Mouse (Mus musculus) cerebellum, postnatal 4 days (tissue): ENCODE results near the gene Capn15.

Source experiments
- DNase-seq, 2 experiments: peaks; one replicate each; pipeline ENCODE4 v3.0.0; 2022; ENCODE audit warnings: low spot score in 2 of 2, mixed read lengths in 1 of 2

Gene Capn15

GRCm38 (mm10) chr17:25985306-25986294 is at the start of gene Capn15:
Gene Capn15 (minus strand): TSS chr17:25985796.
- peak; percentile 78 to 92 for DNase-seq

- no peak for DNase-seq
Measured at GRCm38 (mm10) chr17:26032037-26032436, 46.4 kb upstream of the Capn15 start.

- no peak for DNase-seq
Measured at GRCm38 (mm10) chr17:26031583-26031982, 46.0 kb upstream of the Capn15 start.

DNA sequence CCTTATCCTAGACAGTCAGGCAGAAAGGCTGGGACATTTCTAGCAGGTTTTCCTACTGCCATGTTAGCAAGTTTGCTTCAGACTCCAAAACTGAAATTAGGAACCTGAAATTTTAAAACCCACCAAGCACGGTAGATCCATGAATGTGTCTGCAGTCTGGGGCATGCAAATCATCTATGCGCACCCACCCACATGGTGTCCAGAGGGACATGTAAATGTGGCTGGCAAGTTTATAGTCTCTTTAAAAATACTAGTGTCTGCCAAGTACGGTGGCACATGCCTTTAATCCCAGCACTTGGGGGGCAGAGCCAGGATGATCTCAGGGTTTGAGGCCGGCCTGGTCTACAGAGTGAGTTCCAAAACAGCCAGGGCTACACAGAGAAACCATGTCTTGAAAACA is 42.7 kb upstream of the Capn15 start:
- no peak for DNase-seq

DNA sequence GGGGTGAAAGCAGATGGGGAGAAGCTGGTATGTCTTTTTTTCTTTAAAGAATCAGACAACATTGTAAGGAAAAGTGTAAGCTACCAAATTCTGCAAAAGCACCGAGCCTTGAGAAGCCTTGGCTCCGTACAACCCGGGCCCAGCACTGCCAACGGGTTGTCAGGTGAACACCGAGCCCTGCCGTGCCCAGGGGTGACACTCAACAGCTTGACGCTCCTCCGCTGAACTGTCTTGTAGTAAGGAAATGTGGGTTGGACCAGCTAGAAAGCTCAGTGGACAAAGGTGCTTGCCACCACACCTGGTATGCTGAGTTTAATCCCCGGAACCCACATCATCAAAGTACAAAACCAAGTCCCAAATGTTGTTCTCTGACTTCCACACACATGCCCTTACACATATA is 39.1 kb upstream of the Capn15 start:
- no peak for DNase-seq

- DNase-seq = no peak
Measured at GRCm38 (mm10) chr17:26023966-26024365, 38.4 kb upstream of the Capn15 start.

DNA sequence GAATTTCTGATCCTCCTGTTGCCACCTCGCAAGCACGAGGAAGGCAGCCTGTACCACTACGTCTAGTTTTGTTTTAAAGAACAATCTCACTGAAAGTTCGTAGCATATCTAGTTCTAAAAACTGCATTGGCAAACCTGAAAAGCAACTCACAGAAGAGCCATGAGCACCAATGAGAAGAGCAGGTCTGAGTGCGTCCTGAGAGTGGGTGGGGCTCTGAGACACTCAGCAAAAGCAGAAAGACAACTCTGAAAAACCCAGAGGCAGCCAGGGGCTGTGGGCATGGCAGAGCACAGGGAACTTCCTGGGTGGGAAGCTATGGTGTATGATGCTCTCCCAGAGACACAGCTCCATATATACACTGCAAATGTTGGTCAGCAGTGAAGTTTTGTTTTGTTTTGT is 37.6 kb upstream of the Capn15 start:
- DNase-seq = no peak

GRCm38 (mm10) chr17:26021728-26022341 is 36.2 kb upstream of the Capn15 start:
- no peak for DNase-seq

DNA sequence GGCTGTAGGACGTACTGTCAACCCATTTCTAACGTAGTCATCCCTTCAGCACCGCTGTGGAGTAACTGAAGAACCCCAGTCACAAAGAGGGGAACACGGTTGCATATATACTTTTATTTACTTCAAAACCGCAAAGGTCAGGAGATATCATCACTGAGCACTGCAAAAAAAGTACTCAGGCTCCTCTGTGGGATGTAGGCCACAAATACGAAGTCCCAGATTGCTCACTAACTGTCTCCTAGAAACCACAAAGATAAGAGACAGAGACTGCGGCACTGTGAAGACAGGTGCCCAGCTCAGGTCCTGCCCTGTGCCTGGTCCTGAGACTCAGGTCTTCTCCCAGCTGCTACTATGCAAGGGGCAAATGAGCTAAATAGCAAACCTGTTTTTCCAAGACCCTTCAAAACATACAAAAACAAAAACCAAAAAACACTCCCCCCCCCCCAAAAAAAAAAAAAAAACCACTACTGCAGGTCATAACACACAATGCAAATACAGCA is 35.3 kb upstream of the Capn15 start:
- DNase-seq = no peak

DNA sequence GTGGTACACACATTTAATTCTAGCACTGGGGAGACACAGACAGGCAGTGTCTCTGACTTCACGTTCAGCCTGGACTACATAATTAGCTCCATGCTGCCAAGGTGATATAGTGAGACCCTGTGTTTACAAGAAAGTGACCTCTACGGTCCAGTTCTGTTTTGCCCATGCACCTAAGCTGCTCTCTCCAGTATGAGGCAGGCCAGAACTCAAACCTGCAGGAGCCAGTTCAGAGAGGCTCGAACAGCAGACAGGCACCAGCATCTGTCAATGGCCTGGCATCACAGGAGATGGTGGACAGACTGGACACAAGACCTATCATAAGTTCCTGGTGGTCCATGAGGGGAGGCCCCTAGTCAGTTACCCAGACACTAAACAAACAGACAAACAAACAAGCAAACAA is 32.8 kb upstream of the Capn15 start:
- no peak for DNase-seq

DNA sequence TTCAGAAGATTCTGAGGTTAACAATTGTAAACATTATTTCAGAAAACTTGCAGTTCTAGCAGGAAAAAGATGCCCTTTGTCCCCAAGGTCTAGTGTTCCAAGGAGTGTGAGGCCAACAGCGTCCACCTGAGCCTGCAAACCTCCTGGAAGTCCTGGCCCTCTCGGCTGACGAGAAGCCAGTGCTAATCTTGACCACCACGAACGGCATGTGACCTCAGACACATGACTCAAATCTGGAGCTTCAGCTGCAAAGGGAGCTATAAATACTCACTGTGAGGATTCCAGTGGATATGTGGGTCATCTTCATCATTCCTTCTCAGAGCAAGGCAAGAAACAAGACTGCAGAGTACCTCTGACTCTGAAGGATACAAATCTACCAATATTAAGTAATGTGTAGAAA is 32.4 kb upstream of the Capn15 start:
- DNase-seq = no peak

DNA sequence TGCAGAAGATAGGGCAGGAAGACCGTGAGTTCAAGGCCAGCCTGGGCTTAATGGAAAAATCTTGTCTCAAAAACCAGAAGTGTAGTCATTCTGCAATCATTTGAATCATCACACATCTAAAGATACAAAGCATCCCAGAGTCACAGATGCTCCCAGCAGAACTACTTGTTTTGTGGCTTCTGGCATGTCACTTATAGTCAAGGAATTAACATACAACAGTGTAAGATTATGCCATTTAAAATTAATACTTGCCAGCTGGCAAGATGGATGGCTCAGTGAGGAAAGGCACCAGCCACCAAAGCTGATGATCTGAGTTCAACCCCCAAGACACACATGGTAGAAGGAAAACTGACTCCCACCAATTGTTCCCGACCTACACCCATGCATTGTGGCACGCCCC is 31.4 kb upstream of the Capn15 start:
- no peak for DNase-seq

GRCm38 (mm10) chr17:26013711-26014110 is 28.1 kb upstream of the Capn15 start:
- no peak for DNase-seq

- peak; percentile 48 to 79 for DNase-seq
Measured at GRCm38 (mm10) chr17:26011841-26012460, 26.4 kb upstream of the Capn15 start.

- DNase-seq = peak; percentile 54 to 87
Measured at GRCm38 (mm10) chr17:26009540-26009939, 23.9 kb upstream of the Capn15 start.

DNA sequence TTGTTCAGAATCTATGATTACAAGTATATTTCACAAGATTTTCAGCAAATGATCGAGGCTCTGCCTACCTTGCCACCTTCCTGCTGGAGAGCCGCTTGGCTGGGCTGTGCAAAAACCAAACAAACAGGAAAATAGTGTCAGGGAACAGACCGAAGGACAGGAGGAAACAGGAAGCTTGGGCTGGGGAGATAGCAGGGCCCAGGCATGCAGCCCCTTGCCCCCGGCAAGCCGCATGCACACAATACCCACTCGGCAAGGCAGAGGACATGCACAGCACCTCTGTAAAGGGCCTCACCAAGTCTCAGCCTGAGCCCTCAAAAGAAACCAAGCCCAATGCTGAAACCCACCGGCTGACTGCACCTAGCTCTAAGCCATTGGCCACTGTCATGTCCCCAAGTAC is 23.2 kb upstream of the Capn15 start:
- DNase-seq = no peak

DNA sequence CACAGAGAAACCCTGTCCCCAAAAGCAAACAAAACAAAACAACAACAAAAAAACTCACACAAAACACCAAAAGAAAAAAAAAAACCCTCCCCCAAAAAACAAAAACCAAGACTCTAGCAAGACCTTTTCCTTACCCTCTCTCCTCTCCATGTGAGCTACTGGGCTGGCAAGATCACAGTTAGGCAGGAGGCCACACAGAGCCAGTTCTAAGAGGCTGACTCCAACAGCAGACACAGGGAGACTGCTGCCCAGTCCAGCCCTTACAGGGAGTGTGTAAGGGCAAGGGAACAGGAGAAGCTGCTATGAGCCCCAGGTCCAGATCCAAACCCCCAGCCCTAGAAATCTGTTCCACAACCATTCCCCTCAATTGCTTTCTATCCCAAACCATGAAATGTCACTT is 22.7 kb upstream of the Capn15 start:
- DNase-seq = no peak

- DNase-seq = no peak
Measured at GRCm38 (mm10) chr17:26007646-26008045, 22.1 kb upstream of the Capn15 start.

DNA sequence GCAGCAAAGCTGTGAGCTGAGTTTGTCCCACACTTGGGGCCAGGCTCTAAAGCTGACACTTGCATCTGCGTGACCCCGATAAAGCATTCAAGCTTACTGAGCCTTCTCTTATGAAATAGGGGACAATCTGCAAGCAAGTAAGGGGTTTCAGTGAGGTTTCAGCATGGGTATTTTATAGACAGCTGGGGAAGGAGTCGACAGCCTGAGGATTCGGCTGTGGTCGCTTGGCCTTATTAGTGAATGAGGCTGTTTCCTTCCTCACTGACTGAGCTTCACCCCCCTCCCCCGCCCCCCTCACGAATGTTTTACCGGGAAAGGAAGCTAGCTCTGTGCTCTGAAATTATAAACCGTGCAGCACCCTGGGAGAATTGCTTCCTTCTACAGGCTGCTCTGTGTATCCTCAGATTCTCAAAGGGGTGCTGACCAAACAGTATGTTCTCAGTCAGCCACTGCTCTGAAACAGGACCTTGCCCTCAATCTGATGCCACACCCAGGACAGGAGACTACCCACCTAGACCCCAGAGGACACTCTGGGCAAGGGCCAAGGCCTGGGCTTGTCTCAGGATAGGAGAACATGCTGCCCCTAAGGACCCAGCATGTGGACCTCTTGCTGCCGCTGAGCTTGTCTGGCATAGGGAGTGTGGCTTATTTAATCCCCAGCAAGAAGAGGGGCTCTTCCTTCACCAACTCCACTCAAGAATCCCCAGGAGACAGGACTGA is 20.3 kb upstream of the Capn15 start:
- DNase-seq = no peak

DNA sequence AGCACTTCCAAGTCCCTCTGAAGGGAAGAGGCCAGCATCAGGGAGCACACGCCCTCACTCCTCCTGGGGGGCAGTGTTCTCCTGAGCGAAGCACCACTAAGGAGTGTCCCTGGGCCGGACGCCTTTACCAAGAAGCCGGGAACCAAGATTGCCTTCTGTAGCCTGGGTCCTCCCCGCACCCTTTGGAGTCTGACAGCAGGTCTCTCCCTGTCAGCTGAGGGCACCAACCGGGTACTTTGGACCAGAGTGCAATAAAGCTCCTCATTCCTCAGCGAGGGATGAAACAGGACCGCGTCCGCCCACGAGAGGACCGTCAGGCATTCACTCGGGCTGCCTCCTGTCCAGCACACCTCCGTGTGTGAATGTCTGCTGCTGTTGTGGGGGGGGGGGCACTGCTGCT is 19.1 kb upstream of the Capn15 start:
- no peak for DNase-seq

DNA sequence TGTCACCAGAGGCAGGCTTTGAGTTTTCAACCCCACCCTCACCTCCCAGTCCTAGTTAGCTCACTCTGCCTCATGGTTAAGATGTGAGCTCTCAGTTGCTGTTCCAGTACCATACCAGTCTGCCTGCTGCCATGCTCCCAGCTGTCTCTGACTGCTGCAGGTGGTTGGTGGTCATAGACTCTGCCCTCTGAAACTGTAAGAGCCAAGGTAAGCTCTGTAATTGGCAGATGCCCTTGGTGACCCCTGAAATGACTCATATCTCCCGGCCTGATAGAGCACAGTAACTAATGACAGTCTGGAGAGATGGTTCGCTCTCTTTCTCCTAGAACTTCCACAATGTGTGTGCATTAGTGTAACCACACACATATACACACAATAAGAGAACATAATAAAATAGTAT is 18.3 kb upstream of the Capn15 start:
- DNase-seq = no peak

GRCm38 (mm10) chr17:25998425-25998824 is 12.8 kb upstream of the Capn15 start:
- no peak for DNase-seq
